Mouse (Mus musculus) common myeloid progenitor, adult 5-6 weeks (primary cell): ENCODE measurements at regions not wholly inside any gene's neighbourhood (a gene's known extent, or its start where the extent isn't known, plus 50 kb on each side); places are given as distances from the start of the nearest gene placed in this dataset.
A peak's percentile ranks its signal among the peaks of the same experiment; 100 is the strongest.

Source experiments
- ATAC-seq: replicated peaks from 2 replicates; pipeline ENCODE4 v1.8.0; 2016; ENCODE audit warnings: low read depth, mild to moderate bottlenecking, moderate TSS enrichment, inconsistent platforms; ENCODE audit not compliant: poor library complexity, severe bottlenecking

DNA sequence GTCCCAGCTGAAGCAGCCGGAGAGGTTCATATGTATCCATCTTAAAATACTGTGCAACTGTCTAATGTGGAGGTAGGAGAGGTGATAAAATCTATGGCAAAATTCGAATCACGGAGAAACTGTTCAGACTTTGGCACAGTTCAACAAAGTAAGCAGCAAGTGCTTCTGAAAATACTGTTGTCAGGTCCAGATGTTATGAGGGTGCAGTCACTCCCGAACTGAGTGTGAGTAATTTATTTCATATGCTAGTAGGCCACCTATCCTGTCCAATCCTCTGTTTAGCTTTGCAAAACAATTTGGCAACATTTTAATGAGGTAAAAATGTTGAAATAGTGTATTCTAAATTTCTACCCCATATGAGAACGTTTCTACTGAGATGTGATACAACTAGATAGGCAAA lies 90.1 kb upstream of the Zfp770 start:
- ATAC-seq, result no peak

DNA sequence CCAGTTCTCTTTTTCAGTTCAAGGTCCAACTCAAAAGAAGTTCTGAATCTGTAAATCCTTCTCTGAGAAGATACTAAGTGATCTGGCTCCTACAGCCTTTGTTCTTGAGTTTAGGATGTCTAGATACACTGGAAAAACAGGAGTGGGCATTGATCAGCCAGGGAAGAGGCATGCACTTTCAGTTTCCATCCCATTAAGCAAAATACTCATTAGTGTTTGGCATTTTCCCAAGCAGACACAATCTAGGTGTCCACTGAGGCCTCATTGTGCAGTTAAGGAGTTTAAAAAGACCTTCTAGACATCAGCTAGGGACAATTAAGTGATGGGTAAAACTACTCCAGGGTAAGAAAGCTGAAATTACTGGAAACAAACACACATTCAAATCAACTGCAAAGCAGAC lies 74.3 kb upstream of the Zfp770 start:
- no peak for ATAC-seq

GRCm38 (mm10) chr2:114260397-114261071 lies 59.3 kb upstream of the Zfp770 start:
- peak; percentile 100 for ATAC-seq

DNA sequence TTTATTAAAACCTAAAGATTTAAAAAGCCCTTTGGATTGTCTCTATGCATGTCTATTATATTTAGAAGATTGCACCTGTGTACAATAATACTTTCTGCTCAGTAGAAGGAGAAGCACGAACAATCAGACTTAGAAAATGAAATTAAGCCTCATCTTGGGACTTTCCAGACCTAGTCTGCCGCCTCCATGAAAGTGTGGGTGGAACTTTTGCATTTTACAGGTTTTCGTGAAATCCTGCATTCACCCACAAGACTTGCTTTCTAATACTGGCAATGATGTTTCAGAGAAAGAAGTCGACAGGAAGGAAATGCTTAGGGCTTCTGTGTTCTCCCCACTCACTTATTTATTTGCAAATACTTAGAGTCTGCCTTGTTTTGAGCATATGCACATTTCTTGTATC lies 58.3 kb upstream of the Zfp770 start:
- ATAC-seq, result no peak
